Mouse (Mus musculus): ENCODE results near the gene Serpini1.

Gene Serpini1

DNA sequence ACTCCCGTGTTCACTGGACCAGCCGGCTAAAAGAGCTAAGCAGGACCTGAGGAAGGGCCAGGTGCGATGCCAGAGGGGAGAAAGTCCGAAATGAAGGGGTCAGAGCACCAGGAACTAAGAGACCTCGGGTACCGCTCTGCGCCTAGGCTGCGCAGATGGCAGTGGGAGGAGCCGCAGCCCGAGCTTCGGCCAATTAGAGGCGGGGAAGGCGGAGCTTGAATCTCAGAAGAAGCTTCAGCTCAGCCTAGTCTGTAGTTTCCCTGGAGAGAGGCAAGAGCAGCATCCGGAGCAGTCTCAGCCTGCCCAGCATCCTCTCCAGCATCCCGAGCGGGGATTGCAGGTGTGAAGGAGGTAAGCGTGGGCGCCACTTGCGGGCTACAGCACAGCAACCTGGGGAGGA is at the start of gene Serpini1:
Gene Serpini1 (plus strand): TSS at position 256 of the 400 bp plus-strand sequence.
- peak; percentile 70 for DNase-seq (ENCODE audit: low spot score)

DNA sequence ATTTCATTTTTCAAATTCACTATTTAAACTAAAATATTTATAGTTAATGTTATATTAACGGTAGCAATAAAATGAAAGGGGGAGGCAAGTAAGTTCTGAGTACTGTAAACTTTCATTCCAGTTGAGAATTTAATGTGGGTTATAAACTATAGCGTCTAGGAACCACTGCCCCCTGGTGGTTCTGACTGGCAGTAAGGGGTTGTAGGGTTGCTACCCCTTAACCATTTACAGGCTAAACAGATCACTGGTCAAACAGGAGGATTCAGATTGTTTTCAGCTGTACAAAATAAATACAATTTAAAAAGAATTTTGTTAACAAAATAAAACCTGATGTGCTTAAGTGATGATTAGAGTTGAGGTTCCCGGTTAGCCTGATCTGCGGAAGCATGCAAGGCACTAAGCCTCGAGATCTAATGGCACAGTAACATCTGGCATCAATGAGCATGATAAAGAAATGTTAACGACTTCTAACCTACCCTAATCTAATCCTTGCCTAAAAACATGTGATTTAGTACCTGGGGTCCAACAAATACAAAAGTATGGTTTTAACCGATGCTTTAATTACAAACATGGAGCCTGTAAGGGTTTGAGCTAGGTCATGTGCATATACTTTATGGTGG is 39.6 kb upstream of the Serpini1 start:
- no peak for DNase-seq (ENCODE audit: low spot score)

DNA sequence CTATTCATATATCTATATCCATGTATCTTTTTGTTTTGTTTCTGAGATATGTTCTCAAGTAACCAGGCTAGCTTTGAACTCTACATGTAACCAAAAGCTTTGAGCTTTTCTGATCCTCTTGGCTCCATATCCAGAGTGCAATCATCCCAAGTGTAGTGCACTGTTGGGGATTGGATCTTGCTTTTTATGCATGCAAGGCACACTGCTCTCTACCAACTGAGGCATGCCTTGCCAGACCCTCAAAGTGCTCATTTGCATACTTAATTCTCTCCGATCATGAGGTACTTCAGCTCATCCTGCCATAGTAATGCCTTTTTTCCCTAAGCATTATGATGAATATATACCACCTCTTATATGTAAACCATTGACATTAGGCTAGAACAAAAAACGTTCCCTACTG is 36.0 kb upstream of the Serpini1 start:
- DNase-seq (ENCODE audit: low spot score), result no peak

DNA sequence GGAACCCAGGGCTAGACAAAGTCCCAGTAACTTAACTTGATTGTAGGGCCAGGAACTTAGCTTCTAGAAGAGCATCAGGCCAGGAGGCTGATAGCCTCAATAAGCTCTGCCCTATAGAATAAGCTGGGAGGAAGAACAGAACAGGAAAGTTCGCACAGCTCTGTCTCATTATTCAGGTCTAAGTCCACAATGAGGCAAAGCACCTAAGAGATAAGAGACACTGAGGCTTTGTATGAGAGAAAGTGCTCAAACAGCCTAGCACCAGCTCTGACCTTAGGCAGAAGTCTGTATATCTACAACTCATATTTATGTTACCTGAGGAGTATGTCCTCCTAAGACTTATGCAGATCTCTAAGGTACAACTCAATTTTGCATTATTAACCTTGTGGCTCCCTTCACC is 34.8 kb upstream of the Serpini1 start:
- DNase-seq (ENCODE audit: low spot score), result no peak

DNA sequence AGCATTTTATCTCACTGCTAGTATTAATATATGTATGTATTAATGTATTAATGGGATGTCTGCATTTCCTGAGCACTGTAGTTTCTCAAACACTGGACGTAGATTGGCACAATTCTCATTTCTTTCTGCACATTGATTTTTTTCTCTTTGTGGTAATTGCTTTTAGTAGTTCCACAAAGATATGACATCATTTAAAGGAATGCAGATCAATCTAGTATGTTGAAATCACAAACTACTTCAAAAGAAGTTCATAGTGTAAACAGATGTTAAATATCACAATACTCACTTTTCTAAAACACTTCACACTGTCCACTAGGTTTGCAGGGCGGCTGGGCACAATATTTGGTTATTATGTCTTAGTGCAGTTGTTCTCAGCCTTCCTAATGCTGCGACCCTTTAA is 26.3 kb upstream of the Serpini1 start:
- no peak for DNase-seq (ENCODE audit: low spot score)

DNA sequence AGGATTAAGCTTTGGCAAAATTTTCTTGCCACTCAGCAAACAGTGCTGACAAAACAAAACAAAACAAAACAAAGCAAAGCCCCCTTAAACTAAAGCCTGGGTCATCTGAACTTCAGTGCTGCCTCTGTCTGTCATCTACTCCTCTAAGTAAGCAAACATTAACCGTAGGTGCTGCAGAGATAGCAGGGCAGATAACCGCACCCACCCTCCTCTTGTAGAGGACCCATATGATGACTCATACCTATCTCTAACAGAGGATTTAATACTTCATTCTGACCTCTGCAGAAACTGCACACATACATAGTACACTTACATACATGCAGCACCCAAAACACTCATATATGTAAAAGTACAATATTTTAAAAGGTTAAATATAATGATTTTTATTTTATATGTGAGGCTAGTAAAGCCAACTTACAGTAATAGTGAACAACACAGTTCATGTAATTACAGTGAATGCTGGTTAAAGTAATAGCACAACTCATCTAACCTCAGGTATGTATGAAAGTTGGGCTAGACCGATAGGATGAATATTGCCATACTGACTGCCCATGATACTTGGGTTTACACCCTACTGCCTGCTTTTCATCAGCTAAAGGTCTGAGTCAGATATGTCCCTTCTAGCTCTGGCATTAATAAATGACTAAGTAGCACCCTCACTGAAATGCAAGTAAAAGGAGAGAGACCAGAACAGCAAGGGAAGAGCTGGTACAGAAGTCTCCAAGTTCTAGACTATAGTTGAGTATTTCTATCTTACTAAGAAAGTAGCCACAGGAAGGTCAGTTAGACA is 23.1 kb upstream of the Serpini1 start:
- no peak for DNase-seq (ENCODE audit: low spot score)

DNA sequence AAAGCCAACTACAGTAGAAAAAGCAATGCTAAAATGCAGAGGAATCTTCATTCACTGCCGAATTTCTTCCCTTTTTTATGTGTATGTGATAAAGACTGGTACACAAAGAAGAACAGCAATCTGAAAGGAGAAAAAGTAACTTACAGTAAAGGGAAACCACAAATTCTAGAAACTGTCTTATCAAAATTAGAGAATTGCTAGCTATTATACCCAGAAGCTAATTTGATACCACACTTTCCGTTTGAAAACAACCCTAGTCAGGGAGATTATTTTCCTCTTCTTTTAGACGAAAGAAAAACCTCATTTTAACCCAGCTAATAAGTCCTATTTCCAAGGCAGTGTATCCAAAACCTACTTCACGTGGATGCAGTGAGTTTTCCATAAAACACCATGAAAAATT is 16.1 kb upstream of the Serpini1 start:
- DNase-seq (ENCODE audit: low spot score), result no peak

DNA sequence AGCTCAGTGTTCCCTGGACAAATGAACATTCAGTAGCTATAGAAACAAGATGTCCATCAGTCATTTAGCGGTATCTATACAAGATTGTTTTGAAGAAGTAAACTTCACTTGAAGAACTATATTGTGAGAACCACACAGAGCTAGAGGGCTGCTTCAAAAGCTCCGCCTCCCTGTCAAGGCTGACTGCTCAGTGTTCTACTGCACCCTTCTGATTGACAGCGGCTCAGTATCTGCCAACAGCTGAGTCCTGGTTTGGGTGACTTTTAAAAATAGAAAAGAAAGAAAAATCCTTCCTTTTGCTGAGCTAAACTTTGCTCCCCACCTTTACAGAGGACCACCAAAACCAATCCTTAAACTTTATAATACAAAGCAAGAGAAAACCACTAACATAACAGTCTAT is 14.5 kb upstream of the Serpini1 start:
- DNase-seq (ENCODE audit: low spot score), result no peak

DNA sequence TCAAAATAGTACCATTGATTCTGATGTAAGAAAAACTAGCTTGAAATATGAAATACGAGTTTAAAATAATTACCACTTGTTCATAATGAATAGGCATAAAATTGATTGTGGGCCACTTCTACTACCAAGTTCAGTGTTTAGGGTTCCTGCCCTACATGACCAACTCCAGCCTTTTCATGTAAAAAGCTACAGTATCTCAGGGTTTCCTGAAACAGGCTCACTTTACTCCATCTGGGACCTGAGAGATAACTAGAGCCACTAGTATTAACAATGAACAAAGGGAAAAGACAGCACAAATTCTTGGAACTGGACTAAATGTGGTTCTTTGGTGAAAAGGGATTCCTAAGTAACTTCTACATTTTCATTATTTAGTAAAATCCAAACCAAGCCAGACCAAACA is 13.1 kb upstream of the Serpini1 start:
- DNase-seq (ENCODE audit: low spot score), result no peak

DNA sequence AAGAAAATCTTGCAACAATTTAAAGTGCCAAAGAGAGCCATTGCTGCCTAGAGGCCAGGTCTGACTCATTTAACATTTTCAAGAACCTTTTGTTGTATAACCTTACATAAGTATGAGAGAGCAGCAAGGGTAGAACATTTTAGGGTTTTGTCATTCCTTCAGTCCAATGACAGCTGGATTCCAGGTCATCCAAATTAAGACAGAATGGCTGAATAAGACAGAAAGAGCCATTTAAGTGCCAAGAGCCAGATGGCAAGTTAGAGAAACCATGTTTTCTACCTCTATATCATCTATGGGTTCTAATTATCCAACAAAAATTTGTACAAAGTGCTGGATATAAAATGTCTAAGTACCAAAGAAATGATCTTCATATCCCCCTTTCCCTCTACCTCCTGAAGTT is 6.1 kb upstream of the Serpini1 start:
- no peak for DNase-seq (ENCODE audit: low spot score)

DNA sequence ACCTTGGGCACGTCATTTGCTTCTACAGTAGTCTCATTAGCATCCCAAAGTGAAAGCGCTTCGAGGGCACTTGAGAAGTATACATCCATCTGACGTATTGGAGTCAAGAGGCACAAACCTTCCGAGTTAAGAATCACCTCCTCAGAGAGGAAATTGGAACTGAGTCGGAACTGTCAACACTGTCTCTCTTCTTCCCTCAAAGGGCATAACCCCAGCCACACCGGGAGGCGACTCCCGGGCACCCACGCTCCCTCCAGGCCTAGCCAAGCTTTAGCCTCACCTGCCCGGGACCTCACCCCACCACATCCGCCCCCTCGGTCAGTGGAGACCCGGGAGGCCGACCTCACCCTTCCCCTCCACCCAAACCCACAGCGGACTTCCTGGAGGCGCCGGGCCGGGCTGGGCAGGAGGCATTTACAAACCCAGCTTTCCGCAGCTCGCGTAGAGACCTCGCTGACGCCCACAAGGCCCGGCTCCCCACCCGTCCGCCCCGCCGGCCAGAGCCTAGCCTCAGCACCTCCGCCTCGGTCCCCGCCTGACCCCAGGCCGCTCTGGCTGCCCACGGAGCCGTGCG is 1.1 kb upstream of the Serpini1 start:
- no peak for DNase-seq (ENCODE audit: low spot score)

DNA sequence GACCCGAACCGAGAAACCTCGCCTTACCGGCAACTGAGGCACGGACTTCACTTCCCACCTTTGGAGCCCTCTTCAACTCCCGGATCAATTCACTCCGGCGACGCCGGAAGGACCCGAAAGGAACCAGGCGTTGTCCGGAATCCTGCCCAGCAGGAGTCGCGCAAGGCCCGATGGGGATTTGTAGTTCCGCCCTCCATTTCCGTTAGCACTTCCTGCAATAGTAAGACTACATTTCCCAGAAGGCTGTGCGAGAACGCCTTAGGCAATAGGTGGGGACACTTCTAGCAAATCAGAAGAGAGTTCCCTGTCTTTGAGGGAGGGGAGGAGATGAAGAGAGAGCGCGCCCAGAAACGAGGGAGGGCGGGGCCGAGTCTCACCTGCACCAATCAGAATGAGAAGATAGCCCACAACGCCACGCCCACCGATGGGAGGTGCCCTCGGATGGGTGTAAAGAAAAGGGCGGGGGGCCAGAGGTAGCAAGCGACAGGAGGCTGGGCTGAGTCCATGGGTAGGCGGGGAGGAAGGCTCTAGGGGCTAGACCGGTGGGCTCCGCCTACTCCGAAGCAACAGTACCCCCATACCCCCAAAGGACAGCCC is 554 bp upstream of the Serpini1 start, which contains the start of gene Pdcd10:
Gene Pdcd10 (minus strand): TSS at position 162 of the 597 bp plus-strand sequence.
- peak; percentile 98 for DNase-seq (ENCODE audit: low spot score)

DNA sequence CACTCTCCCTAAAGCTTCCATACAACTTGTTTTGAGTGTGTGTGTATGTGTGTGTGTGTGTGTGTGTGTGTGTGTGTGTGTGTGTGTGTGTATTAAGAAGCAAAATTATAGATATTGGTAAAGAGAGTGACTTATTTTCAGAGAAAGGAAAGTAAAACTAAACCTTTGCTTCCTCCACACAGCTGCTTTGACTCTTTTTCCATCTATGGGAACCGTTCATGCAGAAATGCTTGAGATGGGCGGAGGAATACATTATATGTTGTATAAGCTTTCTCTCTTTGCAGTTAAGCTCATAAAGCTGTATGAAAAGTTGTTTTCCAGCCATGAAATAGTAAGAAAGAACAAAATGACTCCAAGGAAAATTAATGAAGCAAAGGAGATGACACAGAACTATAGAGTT is 16.7 kb downstream of the Serpini1 start:
- no peak for DNase-seq (ENCODE audit: low spot score)

DNA sequence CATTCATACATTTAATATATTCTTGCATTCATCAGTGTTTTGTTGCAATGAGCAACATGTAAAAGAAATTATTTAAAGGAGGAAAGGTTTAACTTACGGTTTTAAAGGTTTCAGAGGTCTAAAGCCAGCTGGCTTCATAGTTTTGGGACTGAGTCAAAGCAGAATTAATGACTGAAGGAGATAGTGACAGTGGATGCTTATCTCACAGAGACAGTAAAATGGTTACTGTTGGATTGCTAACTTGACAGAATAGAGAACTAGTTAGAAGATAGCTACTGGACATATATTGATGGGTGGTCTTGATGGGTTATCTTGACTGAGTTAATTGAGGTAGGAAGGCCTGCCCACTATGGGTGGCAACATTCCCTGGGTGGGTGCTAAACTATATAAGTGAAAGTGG is 18.2 kb downstream of the Serpini1 start:
- DNase-seq (ENCODE audit: low spot score), result no peak

DNA sequence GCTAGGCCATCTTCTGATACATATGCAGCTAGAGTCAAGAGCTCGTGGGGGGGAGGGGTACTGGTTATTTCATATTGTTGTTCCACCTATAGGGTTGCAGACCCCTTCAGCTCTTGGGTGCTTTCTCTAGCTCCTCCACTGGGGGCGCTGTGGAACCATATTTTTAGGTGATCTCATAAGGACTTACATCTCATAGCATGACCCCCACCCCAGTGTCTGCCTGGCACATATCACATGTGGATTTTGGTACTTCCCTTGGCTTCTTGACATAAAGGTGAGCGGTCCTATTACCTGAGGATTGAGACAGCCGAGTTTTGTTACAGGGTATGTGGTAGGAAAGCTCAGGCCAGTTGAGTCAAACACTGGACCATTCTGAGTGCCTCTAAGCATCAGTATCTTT is 22.0 kb downstream of the Serpini1 start:
- DNase-seq (ENCODE audit: low spot score), result no peak

DNA sequence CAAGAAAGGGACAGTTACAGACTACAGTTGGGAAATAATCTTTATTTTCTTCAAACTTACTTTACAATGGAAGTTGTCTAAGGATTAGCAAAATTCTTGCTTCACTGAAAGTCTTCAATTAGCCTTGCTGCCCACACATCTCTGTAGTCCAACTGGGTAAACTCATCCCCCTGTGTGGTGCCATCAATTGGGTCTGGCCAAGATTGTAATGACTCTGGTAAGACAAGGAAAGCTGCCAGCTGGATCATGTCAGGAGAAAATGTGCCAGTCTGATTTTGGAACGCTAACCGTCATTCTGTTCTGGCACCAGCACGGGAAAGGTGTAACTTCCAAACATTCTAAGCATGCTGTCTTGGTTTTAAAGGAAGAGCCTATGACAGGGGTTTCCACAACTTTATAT is 25.9 kb downstream of the Serpini1 start:
- DNase-seq (ENCODE audit: low spot score), result no peak

DNA sequence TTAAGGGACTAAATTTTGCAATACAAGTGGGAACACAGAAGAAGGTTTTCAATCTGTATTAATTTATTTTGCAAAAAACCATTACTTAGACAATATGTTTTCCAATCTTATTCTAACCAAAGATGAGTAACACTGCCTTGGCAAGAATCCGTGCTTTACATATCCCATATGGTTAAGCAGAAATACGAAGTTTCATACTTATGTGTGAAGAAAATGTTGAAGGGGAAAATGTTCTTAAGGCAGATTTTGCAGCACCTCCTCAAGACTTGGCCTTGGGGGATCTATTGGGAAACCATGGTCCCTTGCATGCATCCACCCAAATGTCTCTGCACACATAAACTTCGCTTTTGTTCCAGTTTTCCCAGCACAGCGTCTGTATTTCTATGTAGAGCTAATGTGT is 27.6 kb downstream of the Serpini1 start:
- DNase-seq (ENCODE audit: low spot score), result no peak

DNA sequence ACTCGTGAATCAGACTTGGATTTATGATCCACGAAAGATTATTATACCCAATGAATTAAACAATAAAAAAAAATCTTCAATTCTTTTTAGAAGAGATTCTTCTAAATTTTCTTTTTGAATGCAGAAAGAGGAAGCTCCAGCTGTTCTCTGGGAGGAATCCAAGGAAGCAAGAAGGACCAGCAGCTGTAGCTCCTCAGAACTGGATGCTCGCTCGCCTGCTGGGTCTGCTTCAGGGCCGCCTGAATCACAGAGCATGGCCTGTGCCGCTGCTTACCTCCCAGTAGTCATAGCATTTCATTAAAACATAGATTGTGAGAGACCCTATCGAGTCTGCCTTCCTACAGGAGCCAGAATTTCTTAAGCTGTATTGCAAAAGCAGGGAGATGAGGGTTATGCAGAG is 53.7 kb downstream of the Serpini1 start:
- peak; percentile 9 for DNase-seq (ENCODE audit: low spot score)

DNA sequence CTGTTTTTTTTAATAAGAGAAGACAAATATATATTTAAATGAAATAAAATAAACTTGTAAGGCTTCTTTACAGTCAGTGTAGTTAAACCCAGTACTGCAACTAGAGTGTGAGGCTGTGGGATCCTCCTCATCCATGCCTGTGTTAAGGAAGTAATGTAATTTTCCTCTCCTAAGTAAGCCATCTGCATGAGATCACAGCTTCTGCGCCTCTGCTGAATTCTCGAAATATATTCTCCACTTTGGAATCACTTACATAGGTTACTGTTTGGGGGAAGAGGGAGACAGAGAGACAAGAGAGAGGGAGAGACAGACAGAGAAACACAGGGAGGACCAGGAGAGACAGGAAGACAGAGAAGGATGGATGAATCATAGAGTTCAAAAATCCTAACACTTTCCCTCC is 67.3 kb downstream of the Serpini1 start:
- no peak for DNase-seq (ENCODE audit: low spot score)

DNA sequence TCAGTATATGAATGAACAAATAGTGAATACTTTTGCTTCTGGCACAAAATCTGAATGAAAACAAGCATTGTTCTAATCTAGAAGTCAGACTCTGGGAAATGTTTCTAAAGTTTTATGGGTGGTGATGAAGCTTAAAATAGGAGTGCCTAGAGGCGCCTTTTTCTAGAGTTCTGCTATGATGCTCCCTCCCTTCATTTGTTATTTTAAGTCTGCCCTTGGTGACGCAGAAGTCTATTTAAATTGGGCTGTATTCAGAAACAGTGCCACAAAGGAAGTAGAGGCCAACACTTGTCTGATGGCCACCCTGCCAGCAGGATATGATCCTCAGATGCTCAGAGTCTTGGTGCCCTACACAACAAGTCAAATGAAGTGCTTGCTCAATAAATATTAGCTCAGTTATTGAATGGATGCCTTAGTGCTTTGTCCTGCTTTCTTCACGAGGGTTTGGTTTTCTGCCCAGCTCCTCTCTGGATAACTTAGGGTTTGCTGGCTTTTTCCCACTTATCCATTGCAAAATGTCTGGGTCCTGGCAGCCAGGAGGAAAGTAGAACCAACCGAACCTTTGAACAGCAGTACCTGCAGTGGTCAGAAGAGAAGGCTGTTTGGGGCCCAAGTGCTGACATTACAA is 73.8 kb downstream of the Serpini1 start:
- DNase-seq (ENCODE audit: low spot score), result no peak

DNA sequence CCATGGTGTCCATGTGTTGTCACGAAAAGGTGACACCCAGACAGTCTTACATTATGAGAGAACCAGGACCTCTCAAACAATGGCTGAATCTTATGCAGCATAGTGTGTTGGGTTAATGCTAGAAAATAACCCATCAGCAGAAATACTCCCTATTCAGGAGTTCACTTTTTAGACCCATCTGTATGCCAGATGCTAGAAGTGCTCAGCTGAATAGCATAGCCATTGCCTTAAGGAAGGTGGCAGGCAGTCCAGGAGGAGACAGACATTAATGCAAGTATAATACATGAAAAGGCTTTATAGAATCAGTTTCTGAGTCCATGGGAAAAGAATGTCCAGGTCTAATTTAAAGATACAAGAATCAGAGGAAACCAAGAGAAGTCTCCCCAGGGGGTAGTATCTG is 75.9 kb downstream of the Serpini1 start:
- DNase-seq (ENCODE audit: low spot score), result no peak

DNA sequence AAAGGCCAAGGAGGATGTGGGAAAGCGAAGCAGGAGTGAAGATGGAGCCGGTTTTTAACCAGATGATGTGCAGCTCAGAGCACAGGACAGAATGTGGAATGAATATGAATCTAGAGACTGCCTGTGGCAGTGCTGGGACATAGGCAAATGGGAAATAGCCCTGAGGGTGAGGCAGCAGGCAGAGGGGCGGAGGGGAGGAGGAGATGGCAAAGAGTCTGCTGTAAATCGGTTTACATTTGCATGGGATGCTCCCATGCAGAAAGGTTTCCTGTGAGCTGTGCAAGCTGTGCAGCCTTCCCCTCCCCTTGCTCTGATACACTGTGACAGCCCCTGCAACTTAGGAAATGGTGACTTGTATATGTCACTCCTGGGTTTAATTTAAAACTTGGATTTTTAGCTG is 76.3 kb downstream of the Serpini1 start:
- DNase-seq (ENCODE audit: low spot score), result no peak

DNA sequence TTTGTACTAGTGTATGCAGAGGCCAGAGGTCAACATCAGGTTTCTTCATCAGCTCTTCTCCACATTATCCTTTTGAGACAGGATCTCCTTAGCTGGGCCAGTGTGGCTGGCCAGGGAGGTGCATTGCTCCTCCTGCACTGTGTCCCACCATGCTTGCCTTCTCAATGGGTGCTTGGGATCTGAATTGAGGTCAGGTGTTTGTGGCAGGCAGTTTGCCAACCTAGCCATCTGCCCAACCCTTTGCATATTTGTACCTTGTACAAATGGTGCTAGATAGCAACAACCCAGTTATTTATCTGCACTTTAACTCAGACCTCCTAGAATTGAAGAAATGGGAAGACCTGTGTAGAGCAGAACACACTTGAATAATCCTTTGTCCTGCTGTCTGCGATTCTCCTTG is 78.3 kb downstream of the Serpini1 start:
- no peak for DNase-seq (ENCODE audit: low spot score)
